Mouse (Mus musculus) G1E (cell line): ENCODE measurements around the gene Il20rb.

Experiments
- CTCF ChIP-seq: IDR thresholded peaks from 2 replicates; pipeline ENCODE4 v1.5.1; 2012; ENCODE audit warnings: low read depth, low read length, inconsistent platforms, mixed read lengths
- GATA1 ChIP-seq: IDR thresholded peaks from 2 replicates; pipeline ENCODE4 v1.6.1; 2012; ENCODE audit warnings: borderline replicate concordance, low read length, inconsistent platforms, mixed read lengths

GRCm38 (mm10) chr9:100491424-100491823, 4.8 kb upstream of the Il20rb start:
- no peak for TF ChIP-seq CTCF
- no peak for TF ChIP-seq GATA1
